Mouse (Mus musculus) MEL-GATA-1-ER (cell line): ENCODE data around the gene Dusp2.

Experiments used
- DNase-seq: peaks from one replicate; pipeline ENCODE4 v3.0.0-alpha.2; 2012; ENCODE audit warnings: low read depth; ENCODE audit errors: extremely low read depth

The Dusp2 gene

DNA sequence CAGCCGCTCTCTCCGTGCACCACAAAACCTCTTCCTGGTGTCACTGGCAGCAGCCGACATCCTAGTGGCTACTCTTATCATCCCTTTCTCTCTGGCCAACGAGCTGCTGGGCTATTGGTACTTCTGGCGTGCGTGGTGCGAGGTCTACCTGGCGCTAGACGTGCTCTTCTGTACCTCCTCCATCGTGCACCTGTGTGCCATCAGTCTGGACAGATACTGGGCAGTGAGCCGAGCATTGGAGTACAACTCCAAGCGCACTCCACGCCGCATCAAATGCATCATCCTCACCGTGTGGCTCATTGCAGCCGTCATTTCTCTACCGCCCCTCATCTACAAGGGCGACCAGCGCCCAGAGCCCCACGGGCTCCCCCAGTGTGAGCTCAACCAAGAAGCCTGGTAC is 27.7 kb downstream of the Dusp2 start:
- DNase-seq, result no peak

DNA sequence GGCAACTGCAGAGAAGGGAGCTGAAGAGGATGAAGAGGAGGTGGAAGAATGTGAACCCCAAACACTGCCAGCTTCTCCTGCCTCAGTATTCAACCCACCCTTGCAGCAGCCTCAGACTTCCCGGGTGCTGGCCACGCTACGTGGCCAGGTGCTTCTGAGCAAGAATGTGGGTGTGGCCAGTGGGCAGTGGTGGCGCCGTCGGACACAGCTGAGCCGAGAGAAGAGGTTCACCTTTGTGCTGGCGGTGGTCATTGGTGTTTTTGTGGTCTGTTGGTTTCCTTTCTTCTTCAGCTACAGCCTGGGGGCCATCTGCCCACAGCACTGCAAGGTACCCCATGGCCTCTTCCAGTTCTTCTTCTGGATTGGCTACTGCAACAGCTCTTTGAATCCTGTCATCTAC is 28.5 kb downstream of the Dusp2 start:
- no peak for DNase-seq

DNA sequence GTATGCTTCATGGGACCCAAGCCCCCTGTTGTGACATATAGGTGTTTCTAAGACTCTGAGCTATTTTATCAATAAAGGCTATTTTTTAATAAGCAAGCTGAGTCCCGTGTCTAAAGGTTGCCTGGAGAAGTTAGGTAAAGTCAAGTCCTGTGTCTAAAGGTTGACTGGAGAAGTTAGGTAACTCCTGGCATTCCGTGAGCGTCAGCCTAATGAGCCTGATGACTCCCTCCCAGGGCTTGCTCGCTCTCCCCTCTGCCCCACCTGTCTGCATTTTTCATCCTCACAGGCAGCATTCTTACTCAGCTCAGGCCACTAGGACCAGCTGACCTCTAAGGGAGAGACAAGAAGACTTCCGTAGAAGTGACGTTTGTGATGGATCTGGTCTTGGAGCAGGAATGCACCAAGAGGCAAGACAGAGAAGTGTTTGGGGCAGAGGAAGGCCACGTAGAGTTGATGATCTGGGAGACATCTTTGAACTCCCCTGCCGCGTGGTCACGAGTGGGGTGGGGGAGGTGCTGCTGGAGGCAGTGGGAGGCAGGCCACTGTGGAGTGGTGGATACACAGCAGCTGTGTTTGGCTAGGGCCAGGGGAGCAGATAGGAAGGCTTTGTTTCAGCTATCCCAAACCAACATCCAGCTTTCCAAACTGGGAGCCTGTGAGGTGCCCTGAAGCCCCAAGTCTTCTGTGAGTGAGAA is 31.3 kb downstream of the Dusp2 start:
- no peak for DNase-seq

DNA sequence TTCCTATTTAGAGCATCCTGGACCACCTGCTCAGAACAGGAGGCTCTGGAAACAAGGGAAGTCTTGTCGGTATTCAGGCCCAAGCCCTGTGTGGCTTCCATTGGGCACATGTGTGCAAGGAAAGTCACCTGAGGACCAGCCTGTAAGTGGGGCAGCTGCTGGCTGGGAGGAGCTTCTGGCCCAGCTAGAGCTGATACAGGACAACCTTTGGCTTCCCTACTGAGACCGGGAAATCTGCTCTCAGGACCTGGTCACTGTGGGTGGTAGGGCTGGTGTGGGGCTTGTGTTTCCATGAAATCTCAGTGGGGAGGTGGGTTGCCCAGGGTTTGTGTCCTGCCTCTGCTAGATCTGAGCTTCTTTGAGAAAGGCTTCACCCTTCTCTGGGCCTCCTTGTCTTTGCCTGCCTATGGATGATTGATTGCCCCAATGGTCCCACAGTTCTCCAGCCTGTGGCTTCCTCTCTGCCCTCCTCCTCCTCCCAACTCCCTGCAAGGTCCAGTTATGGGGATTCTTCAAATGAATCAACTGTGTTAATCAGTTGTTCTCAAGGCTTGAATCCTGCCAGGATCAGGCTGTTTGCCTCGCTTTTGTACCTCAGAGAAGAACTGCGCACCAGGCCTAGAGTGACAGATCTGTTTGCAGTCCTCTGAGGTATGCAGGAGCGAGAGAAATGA is 33.9 kb downstream of the Dusp2 start:
- no peak for DNase-seq

DNA sequence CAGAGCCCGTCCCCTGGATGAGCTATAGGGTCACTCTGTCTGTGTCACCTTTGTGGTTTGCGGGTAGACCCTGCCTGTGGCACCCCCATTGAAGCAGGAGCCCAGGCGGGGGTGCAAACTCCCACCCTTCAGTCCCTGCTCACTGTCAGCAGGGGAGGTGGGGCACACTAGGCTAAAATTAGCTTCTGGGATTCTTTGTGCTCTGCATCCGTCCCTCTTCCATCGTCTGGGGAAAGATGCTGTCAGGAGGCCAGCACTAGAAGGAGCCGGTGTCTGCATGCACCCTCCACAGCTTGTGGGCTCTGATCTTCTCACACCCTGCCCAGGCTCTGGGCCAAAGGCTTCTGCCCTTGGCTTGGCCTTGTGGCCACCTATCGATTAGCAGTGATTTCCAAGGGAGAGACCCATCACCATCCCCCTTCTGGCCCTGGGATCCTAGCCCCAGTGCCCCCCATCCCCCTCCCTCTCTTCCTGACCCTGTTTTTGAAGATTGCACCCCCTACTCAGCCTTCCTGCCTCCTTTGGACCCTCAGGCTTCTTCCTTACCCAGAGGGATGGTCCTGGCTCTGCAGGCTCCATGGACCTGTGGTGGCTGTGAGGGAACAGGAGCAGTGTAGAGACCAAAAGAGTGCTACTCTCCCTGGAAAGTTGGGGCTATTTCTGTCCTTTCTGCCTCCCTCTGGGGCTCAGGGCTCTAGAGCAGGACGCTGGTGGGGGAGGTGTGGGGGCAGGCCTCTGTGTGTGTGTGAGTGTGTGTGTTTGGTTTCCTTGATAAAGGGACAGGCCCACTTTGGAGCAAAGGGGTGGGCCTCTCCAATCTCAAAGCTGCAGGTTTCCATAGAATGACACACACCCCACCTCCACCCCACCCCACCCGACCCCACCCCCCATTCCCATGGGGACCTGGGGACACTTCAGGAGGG is 34.9 kb downstream of the Dusp2 start:
- no peak for DNase-seq

DNA sequence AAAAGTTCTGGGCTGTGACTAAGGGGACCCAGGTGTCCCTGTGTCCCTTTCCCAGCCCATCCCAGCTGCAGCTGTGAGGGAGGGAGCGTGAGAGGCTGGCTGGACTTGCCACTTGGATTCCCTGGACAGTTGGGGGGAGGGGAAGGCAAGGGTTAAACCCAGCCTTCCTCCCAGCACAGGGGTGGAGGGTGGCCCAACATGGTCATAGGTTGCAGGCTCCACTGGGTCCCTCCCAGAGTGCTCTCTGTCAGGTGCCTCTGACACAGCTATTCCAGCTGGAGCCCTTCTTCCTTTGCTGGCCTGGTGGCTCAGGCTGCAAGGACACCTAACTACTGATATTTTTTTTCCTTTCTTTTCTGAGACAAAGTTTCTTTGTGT is 35.5 kb downstream of the Dusp2 start:
- DNase-seq, result no peak

DNA sequence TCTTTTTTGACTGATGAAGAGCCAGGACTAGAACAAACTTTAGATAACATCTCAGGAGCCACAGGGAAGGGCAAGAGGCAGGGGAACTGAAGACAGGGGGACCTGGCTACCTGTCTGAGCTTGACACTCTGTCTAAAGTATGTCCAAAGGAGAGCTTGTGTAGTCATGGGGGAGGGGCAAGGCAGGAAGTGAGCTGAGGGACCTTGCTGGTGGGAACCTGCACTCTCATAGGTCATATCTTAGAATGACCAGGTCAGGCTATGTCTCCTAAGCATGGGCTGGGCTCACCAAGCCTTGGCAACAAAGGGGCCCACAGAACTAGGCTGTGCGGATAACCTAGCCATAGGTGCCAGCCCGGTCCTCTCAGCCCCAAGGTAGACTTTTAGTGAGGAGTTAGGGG is 36.1 kb downstream of the Dusp2 start:
- no peak for DNase-seq

DNA sequence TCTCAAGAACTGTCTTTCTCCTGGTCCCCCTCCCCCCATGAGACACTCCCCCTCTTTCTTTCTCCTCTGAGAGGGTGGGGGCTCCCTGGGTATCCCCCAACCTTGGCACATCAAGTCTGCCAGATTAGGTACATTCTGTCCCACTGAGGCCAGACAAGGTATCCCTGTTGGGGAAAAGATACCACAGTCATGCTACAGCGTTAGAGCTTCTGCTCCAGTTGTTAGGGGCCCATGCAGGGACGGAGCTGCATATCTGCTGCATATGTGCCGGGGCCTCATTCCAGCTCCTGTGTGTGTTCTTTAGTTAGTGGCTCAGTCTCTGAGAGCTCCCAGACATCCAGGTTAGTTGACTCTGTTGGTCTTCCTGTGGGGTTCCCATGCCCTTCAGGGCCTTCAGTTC is 38.2 kb downstream of the Dusp2 start:
- no peak for DNase-seq

DNA sequence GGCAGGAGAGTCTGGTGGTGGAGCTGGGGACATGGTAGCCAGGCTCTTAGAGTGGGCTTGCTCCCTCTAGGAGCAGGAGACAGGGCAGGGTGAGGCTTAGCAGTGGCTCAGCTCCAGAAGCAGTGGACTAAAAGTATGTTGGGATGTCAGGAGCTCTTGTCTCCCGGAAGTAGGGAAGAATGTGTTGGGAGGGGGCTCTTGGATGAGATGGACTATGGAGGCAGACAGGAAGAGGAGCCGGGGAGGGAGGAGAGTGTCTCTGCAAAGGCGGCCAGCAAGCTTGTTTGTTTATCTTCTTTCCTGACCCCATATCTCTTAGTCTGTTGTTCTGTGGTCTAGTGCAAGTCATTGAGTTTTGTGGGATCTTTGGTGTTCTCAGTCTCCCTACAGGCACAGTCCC is 39.1 kb downstream of the Dusp2 start:
- DNase-seq, result no peak

DNA sequence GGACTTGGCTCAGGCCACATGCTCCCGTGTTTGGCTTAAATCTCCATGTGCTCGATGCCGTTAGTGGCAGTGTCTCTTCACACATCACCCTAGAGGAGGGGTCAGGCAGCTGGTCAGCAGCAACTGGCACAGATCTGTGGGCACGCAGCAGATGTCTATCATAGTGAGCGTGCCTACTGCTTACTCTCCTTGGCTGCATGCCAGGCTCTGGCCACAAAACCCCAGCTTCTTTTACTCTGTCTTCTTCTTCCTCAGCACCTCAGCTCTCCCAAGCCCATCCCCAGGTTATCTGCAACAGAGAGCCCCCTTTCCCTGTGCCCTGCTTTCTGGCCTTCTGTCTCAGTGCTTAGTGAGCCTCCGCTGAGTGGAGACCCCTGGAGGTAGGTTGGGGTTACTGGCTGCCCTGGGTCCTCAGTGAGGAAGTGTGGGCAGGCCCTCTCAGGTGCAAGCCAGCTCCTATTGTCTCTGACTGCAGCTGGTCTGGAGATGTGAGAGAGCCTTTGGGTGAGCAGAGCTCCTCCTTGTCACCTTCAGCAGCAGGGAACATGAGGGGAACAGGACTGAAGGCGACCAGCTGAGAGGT is 39.9 kb downstream of the Dusp2 start:
- DNase-seq, result no peak

DNA sequence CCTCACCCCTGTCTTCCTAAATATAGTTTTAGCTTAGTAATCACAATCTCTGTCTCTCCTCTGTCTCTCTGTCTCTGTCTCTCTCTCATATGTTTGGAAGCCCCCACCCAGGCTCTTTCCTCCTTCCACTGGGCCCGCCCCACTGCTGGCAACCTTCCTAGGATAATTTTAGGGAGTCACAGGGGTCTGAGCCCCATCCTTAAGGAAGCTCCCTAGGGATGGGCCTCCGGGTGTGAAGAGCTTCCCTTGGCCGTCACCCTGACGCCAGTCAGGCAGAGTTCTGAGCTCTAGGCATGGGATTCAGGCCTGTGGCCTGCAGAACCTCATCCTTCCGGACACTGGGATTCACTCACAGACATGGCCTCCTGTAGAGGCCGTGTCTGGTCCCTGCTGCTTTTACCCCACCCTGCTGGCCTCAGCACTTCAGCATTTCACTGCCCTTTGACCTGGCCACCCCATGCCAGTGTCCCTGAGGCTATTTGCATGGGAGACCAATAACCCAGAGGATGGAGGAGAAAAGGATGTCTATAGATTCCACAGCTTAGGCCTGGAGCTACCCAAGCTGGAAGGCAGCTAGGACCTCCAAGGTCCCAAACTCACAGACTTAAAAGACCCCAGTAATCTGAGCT is 40.6 kb downstream of the Dusp2 start:
- no peak for DNase-seq

DNA sequence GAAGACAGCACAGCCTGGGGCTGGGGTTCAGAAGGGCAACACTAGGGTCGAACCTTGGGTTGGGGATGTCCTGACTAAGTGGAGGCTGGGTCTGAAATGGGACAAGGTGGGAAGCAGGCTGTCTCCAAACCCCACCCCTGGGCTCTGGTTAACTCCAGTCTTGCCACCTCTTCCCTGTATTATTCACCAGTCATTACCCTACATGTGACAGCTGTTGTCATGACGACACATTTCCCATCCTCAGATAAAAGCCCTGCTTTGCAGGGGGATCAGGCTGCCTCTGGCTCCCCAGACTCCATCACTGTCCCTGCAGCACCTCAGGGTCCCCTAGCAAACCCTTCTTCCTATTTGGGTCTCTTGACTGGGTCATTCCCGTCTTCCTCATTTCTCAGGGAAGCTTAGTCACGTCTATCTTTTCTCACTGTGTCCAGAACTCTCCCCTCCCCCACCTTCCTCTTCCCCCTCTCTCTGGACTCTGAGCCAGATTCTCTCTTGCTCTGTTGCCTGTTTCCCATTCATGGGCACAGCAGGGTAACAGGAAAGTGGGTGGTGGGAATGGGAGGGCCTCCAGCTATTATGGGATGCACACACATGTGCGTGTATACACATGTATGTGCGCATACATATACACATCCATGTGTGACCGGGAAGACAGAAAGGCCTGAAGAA is 42.1 kb downstream of the Dusp2 start:
- DNase-seq, result peak; percentile 19

DNA sequence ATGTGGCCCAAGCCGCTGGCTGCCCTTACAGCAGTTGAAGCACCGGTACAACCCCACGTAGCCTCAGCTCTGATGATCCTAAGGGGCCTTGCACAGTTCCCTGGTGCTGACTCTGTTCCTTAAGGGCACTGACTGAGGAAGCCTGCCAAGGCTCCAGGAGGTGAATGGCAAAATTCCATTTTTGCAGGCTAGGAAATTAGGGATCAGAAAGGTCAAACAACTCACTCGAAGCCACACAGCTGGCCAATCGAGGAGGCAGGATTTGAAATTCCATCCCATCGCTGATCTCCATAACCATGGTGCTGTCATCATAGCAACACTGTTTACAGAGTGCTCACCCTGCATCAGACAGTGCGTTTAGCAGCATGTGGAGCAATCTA is 42.6 kb downstream of the Dusp2 start:
- no peak for DNase-seq

DNA sequence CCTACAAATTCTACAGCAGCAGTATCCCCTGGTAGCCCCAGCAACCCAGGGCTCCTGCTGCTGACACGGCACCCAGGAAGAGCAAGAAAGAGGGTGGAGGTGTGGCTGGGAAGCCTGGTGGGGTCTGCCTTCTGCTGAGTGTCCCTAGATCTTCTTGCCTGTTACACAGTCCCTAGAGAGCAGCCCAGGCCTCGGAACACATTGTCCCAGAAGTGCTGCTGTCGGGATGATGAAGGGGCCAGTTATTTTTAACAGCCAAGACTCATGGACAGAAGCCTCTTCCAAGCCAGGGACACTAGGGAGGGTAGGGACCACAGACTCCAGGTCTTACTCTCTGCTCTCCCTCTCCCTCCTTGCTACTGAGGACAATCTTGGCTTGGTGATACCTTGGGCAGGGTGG is 43.3 kb downstream of the Dusp2 start:
- DNase-seq, result no peak

DNA sequence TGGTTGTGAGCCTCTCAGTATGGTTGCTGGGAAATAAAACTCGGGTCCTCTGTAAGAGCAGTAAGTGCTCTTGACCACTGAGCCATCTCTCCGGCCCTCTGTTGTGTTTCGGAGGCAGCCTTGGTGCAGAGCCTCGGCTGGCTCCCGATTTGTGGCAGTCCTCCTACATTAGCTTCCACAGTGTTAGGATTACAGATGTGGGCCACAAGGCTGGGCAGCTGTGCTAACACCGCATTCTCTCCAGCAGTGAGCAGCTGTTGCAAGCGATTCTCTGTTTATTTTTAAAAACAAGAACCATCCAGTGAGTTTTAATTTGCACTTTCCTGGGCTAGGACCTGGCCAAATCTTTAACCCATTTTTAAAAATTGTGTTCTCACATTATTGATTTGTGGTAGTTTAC is 47.9 kb downstream of the Dusp2 start:
- no peak for DNase-seq

DNA sequence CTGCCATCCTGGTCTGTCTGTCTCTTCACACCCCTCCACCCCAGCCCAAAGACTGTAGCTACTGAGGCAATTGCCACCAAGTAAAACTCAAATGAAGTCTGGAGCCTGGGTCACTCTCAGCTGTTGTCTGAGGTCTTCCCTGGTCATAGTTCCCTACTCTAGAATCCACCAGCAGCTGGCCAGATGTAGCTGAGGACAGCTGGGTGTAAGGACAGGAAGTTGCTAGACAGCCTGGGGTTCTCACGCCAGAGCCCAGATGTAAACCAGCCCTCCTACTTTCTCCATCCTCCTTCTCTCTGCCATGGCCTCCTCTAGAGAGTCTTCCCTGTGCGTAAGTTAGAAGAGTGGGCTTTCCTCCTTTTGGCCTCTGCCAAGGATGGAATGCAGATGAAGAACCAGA is 51.6 kb downstream of the Dusp2 start:
- DNase-seq, result no peak
